Mouse (Mus musculus): Measurements from ENCODE around the gene Rtl10.
A peak's percentile ranks its signal among the peaks of the same experiment; 100 is the strongest.

The Rtl10 gene

DNA sequence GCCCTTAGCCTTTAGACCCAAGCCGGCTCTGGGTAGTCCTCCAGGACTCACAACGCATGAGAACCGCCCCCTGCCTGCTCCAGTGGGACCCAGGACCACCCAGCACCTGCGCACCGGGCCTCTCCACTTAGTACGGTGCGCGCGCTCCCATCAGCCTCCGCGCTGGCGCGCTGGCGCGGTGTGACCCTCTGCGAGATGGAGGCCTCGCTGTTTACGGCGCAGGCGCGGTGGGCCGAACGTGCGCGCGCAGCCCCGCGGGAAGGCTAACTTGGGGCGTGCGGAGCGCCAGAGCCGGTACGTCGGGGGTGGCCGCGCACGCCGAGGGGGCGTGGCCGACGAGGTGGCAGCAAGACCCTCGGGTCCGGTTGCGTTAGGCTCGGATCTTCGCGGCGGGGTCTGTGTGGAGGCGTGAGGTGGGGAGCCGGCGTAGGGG, at the start of gene Rtl10, which contains the start of gene Gnb1l:
Rtl10 (plus strand) TSS at position 344 of the 433 bp plus-strand sequence.
Gnb1l (plus strand) TSS at position 156 of the 433 bp plus-strand sequence.
- DNase-seq: peak; percentile 92 to 95

DNA sequence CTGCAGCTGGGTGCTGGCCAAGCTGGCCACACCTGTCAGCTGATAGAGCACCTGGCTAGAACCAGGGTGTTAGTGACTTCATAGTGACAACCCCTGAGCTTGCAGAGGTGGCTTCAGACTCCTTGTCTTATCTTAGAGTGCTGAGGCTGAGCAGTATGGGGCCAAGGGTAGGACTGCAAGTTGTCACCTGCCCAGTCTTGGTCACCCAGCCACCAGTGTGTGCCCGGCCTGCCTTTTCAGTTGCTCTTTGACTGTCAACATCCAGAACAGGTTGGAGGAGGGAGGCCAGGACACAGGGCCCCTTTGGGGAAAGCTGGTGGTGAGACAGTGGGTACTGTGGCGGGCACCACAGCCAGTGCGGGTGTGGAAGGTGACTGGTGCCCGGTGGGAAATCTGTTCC, 49.7 kb upstream of the Rtl10 start:
- DNase-seq: no peak

DNA sequence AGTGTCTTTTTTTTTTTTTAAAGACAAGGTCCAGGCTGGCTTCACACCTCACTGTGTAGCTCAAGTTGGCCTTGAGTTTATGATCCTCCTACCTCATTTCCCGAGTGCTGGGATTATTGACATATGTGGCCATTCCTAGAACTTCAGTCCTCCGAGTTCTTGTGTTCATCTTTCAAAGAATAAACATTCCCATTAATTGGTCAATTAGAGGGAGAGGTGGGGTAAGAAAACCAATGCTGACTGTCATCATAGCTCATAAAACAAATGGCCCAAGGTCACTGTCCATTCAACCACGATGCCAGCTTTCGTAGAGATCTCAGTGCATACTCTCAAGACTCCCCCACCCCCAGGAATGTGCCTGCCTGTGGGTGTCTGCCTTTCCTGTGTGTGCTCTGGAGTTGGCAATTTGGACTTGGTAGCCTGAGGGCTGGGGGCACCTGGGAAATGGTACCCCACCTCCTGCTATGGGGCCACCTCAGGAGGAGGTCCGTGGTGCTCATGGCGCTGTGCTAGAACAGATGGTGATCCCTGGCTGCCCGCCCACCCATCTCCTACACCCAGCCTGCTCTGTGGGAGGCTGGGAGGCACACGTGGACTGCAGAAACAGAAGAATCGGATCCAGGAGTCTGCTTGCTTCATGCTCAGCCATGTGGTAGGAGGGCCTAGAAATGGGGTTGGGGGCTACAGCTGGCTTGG, 47.1 kb upstream of the Rtl10 start:
- no peak for DNase-seq

DNA sequence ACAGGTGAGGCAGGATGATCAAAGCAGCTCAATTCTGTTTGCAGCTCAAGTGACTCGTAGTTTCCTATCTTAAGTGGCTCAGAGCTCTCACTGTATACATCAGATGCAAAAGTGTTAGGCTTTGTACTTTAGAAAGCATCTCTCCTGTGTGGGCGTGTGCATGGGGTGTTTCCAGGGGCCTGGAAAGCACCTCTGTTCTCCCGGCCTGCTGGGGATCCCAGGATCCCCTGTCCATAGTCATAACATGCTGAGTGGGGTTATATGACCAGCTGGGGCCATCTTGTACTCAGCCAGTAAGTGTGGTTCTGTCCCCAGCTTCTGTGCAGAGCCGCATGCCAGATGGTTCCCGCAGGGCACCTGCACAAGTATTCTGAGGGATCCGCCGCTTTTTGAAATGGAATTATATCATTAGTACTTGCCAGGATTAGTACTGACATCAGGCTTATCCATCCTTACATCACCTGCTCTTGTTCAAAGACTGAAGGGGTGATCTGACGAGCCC, 46.3 kb upstream of the Rtl10 start:
- DNase-seq: no peak

DNA sequence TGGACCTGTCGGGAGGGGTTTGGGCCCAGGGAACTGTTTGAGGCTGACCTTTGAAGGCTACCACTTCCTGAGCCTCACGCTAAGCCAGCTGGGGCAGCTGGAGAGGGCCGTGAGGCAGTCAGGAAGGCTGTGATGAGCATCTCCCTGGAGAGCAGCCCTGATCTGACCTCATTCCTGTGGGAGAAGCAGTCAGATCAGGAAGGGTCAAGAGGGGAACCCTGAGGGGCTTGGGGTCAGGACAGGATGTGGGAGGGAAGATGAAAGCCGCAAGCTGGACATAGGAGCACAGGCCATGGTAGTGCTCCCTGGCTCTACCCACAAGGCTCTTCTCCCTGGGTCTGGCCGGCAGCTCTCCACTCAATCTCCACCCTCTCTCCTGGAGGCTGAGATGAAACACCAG, 44.9 kb upstream of the Rtl10 start:
- DNase-seq: peak in 1 of 2 experiments; percentile 19

DNA sequence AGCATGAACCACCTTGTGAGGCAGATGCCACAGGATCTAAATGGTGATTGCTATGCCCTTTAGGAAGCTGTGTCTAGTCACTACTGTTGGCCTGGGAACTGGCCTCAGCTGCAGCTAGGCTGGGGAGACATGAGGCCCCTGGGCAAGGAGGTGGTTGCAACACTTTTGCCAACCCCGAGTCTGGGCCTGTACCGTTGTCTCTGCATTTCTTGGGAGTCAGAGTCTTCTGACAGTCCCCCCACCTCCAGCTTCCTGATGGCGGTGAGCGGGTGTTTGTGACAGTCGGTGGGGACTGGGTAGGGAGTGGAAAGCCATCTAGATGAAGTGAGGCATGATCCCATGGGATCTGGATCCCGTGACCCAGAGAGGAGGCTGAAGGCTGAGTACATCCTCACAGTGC, 43.3 kb upstream of the Rtl10 start:
- DNase-seq: no peak

DNA sequence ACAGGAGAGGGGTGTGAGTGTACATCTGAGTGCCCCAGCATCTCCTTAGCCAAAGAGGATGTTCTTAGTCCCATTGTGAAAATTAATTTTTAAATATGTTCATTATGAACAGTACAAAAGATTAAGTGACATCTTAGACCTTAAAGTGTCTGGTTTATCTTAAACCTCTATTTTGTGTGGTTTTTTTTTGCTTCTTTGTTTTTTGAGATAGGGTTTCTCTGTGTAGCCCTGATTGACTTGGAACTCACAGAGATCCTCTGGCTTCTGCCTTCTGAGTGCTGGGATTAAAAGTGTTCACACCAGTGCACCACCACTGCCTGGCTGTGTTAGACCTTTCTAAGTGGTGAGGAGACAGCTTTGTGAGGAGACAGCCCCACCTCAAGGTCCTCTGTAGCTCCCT, 40.0 kb upstream of the Rtl10 start:
- DNase-seq: no peak

DNA sequence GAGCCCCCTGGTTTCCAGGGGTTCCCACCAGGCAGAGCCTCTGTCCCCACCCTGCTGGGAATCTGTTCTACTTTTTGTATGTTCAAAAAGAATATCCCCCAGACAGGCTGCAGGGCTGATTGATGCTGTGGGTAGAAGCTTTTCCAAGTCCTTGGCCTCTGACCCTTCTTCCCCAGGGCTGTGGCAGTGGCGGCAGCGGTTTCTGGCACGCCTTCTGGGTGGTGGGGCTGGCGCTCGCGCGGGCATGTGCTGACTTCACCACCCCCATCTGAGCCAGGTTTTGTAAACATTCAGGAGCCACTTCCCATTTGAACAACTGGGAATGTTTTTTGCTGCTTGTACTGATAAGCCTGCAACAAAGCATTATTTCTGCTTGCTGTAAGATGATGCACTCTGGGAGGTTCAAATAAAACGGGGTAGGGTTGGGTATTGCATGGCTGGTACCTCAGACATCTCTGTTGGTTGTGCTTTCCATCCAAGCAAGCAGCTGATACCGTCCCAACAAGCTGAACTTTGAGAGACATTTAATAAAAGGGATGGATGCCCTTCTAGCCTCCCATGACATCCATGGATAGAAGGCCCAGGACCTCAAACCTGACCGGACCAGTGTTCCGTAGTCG, 39.3 kb upstream of the Rtl10 start:
- no peak for DNase-seq

DNA sequence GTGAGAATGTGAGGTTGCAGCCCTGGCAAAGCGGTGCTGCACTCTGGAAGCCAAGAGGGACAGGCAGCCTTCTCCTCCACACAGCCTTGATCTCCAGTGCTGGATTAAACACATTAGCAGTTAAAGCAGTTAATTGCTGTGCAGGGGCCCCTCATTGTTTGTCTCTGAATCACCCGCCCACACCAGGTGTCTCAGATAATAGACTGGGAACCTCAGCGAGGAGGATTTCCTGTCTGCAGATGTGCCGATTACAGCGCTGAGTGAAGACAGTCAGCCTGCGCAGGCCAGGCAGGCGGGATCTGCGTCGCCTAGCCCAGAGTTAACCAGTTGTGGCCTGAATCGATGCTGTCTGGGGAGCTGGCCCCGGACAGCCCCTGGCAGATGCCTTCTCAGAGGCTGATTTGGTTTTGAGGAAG, 38.7 kb upstream of the Rtl10 start:
- no peak for DNase-seq

DNA sequence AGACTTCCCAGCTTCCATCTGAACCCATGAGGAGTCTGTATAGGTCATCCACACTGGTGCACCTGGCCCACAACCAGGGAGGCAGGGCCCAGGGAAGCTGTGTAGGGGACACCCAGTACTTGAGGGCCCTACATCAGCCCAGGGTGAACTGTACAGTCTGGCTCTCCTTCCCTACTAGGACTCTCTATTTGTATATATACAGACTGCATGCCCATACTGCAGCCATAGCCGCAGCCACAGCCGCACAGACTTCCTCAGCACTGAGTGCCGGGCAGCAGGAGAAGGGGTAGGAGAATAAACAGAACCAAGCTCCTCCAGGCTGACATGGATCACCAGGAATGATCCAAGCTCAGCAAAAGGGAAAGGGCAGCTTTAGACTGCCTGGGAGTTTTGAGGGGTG, 37.9 kb upstream of the Rtl10 start:
- no peak for DNase-seq

DNA sequence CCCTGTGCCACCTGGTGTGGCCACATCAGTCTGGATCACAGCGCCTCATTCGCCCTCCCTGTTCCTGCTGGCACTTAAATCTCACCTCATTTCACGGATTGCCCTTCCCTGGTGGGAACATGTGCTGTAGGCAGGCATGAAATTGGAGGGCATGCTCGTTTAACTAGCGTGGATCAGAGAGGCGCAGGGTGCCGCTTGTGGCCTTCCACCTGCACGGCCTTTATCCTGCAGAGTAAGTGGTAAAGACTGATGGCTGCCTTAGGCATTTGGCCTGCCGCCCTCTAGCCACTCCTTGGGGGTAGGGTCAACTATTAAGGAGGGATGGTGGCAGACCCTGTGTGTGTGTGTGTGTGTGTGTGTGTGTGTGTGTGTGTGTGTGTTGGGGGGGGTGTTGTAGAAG, 36.7 kb upstream of the Rtl10 start:
- no peak for DNase-seq

DNA sequence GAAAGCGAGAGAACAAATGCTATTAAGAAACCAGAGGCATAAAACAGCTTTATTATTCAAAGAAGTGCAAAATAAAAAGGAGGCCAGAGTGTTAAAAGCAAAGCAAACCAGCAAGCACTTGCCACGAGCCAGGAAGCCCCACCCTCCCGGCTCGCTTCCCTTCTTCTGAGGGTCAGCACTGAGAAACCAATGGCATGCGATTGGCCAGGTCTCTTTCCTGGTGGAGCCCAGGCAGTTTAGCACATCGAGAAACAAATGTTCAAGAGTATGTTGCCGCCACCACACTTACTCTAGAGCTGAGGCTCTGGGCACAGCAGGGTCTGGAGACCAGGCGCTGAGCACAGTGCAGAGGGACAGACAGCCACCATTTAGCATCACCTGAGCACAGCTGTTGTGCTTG, 36.1 kb upstream of the Rtl10 start:
- DNase-seq: no peak

DNA sequence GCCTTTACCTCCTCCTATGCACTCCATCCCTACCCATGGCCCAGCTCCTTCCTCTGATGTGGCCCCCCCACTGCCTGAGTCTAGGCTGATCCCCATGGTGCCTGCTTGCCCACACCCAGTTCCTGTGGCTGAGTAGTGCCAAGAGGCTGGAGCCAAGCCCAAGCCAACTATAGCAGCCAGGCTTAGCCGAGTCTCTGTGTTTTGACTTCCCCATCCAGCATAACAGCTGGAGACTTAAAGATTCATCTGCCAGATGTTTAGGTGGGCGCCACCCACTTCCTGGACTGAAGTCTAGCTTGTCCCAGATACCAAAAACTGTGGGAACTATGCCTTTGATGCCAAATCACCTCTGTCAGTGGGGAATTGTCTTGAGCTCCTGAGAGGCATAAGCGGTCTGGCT, 34.4 kb upstream of the Rtl10 start:
- no peak for DNase-seq

DNA sequence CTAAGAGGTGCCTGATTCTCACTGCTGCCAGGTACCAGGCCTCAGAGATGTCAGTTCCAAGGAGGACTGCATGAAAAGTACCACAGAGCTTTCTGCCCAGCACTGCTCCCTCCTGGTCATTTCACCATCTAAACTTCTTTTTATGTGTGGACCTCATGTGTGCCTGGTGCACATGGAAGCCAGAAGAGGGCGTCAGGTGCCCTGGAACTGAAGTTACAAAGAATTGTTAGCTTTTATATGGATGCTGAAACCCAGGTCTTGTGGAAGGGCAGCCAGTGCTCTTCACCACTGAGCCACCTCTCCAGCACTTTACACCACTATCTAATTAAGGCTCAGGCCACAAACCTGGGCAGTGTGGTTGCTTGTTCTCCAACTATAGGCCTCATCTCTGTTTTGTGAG, 27.9 kb upstream of the Rtl10 start:
- no peak for DNase-seq

DNA sequence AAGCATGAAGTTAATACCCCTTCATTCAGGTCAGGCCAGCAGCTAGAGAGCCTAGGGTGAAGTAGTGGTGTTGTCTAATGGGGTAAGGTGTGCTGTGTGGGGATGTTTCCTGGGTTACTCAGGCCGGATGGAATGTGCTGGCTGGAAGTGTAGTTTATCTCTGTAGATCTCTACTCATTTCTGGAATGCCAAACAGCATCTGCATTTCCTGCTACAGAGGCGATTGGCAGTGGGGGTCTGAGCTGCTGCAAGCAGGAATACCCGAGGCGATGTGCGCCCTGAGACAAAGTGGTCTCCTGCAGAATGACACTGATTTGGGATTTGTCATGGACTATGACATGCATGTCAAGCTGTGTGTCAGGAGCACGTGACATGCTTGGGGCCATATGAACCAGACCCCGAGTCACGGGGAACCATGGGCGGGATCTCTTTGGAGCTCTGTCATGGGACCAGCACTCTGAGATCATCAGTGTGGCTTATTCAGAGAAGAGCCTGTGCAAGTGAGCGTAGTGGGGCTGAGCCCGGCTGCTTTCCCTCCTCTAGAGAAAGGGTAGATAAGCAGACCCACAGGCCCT, 27.2 kb upstream of the Rtl10 start:
- DNase-seq: no peak

DNA sequence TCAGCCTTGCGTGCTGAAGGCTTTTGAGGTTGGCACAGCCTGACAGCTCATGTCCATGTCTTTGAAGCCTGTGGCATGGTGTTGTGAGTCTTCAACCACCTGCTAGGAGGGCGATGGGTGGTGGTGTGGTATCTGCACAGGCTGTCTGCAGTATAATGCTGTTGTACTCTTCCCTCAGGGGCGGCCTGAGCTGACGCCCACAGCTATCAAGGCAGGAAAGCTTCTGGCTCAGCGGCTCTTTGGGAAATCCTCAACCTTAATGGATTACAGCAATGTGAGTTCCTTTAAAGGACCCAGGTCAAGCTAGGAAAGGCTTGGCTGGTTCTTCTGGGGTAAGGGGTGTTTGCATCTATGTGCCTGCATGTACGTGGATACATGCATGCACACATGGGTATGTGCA, 26.7 kb upstream of the Rtl10 start:
- no peak for DNase-seq

DNA sequence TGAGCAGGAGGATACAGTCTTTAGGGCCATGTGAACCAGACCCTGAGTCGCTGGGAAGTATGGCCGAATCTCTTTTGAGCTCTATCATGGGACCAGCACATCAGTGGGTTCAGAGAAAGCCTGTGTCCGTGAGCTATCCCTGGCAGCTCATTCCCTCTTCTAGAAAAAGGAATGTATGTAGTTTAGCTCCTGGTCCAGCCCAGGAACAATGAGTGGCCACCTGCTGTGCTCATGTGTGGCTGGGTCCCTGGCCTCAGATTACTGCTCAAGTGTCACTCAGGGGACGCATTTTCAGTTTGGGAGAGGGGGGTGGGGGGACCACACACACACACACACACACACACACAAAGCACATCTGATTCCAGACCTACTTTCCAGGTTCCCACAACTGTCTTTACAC, 26.3 kb upstream of the Rtl10 start:
- no peak for DNase-seq

DNA sequence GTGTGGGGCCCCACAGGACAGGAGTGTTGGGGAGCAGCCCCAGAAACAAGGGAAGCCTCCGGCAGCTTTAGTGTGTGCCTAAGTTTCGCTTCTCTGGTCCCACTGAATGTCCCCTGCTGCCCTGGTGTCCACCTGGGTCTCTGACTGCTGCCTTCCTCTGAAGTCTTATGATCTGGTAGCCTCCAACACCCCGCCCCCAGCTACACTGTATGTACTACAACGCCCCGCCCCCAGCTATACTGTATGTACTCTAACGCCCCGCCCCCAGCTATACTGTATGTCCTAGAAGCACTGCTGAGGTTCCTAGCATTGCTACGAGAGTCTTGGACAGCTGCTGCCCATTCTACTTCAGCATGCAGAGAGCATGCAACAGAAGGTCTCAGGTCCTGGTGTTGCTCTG, 25.7 kb upstream of the Rtl10 start:
- DNase-seq: no peak

DNA sequence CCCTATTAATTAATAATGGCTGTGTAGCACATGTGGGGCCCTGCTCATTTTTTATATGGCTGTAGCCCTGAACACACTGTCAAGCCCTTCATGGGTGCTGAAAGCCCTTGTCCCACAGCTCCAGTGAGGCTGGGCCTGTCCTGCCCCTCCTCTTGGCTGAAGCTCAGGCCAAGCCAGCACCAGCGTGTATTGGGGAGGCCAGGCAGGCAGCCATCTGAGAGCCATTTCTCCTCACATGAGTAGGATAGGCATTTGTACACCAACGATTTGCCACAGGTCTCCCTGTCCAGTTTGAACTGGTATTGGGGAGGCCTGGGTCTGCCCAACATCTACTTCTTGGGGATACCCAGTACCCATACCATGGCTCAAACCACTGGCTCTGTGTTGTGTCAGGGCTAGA, 24.7 kb upstream of the Rtl10 start:
- DNase-seq: no peak

DNA sequence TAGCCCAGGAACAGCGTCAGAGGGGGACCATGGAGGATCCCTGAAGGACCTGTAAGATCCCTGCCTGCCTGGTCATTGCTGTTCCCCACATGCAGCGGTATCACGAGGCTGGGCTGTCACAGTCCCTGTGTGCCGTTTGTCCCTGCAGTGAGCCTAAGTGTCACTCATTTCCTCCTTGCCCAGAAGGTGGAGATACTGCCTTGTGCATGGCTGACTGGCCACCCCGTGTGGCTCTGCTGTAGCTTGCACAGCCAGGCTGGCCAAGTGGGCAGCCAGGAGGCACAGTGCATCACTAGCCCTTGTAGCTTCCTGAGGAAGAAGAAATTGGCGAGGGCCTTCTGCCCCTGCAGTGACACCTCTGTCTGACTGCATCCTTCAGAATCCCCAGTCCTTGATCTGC, 20.7 kb upstream of the Rtl10 start:
- no peak for DNase-seq

DNA sequence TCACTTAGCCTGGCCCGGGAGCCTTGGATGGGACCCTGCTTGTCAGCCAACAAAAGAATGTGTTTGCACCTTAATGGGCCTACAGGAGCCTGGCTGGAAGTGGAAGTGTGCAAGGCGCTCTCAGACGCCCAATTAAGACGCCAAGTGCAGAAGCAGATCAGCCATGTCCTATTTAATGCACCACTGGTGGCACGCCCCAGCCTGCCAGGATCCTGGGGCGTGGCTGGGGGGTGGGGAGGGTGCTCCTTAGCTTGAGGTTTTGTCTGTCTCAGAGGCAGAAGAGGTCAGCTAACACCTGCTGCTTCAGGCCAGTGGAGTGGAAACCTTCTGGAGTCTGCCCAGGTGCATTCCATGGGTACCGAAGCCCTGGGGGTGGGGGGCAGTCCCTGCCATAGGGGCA, 19.0 kb upstream of the Rtl10 start:
- peak in 1 of 2 experiments; percentile 18 for DNase-seq

DNA sequence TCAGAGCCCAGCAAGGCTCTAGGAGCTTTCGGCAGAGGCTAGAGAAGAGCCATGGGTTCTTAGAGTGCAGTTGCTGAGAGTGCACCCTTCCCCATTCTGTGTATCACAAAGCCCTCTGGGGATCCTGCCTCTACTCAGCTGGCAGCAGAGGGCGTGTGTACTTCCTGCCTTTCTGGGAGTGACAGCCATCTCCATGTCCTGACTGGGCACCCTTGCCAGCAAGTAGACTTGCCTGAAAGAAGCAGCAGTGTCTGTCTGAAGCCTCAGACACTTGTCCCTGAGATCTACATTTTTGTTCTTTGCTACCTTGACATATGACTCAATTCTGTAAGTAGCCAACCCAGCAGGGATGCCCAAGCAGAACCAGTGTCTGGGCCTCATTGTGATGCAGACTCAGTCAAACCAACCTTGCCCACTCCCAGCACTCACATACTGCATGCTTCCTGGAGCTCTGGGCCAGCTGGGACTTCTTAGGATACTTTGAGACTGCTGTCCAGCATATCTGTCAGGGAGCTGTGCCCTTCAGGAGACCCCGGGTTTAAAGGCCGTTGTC, 17.7 kb upstream of the Rtl10 start:
- DNase-seq: no peak

DNA sequence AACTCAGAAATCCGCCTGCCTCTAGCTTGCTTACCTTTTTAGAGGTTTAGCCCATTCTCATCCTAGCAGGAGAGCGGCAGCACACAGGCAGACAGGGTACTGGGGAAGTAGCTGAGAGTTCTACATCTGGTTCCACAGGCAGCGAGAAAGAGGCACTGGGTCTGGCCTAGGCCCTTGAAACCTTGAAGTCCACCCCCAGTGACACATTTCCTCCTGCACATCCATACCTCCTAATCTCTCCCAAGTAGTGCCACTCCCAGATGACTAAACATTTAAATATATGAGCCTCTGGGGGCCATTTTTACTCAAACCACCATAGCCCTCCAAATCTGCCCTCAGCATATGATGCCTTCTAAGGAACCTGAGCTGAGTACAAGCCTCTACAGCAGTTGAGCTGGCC, 16.3 kb upstream of the Rtl10 start:
- DNase-seq: no peak

DNA sequence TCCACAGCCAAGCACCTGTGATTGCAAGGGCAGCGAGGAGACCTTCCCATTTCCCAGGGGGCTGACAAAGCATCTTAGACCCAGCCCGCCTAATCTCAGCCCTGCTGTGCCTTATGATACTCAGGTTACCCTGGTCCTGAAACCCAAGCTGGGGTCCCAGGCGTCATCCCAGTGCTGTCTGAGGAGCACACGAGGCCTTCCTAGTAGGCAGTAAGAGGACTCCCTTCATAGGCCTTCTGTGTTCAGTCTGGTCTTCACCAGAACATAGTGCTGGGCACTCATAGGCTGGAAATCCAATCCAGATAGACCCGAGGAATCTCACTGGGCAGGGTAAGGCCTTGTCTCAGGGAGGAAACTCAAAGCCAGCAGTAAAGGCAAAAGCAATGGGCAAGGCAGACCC, 14.9 kb upstream of the Rtl10 start:
- no peak for DNase-seq
